Mouse (Mus musculus) cortical plate, adult 2 months (tissue): ENCODE measurements around the gene Tmx2.

Experiments used
- CTCF ChIP-seq: fragments of 200-500 bp; IDR thresholded peaks from 2 replicates; pipeline ENCODE4 v1.5.1; 2011; ENCODE audit warnings: mild to moderate bottlenecking, control low read depth, low read length; ENCODE audit not compliant: insufficient read depth; ENCODE audit errors: extremely low read depth
- POLR2A ChIP-seq: fragments of 200-500 bp; IDR thresholded peaks from 2 replicates; pipeline ENCODE4 v1.6.1; 2011; ENCODE audit warnings: mild to moderate bottlenecking, low read length, control low read depth; ENCODE audit not compliant: insufficient read depth; ENCODE audit errors: extremely low read depth

DNA sequence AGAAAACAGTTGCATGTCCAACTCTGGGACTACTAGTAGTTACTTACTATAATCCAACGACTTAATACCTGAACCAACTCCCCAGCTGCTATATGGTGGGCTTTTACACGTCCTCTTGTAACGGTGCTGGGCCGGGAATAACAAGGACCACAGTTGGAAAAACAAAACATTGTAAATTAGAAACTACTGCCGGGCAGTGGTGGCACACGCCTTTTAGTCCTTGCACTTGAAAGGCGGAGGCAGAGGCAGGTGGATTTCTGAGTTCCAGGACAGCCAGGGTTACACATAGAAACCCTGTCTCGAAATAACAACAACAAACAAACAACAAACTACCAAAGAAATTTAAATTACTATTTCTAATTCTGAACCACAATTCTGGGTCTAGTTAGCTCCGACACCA, 47.8 kb upstream of the Tmx2 start:
- TF ChIP-seq POLR2A (no peak), CTCF (no peak)
